Mouse (Mus musculus): Measurements from ENCODE around the gene Nceh1.

The Nceh1 gene

GRCm38 (mm10) chr3:27191856-27192255 lies 9.1 kb downstream of the Nceh1 start:
- DNase-seq = no peak

DNA sequence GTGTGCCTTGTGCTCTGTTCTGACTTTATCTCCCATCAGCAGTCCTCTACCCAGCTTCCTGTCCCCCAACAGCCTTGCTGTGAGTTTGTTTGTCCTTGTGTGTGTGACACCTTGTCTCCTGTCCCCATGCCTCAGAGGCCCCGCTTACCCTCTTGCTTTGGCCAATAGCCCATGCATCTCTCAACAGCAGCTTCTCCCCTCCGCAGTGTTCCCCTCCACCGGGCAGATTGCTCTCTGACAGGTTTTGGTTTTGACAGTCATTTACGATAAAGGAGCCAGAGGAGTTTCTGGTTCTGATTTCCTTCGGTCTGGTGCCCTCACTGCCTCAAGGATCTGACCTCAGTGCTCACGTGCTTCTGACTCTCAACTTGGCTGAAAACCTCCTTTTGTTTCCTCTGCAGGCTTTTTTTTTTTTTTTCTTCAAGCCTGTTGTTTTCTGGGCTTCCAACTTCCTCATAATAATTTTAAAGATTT lies 11.1 kb downstream of the Nceh1 start:
- DNase-seq = no peak

- no peak for DNase-seq
These were observed 12.4 kb downstream of the Nceh1 start for GRCm38 (mm10) chr3:27195153-27195552.

- DNase-seq = no peak
These were observed 12.9 kb downstream of the Nceh1 start for GRCm38 (mm10) chr3:27195573-27196227.

- no peak for DNase-seq
These were observed 13.8 kb downstream of the Nceh1 start for GRCm38 (mm10) chr3:27196529-27196928.

DNA sequence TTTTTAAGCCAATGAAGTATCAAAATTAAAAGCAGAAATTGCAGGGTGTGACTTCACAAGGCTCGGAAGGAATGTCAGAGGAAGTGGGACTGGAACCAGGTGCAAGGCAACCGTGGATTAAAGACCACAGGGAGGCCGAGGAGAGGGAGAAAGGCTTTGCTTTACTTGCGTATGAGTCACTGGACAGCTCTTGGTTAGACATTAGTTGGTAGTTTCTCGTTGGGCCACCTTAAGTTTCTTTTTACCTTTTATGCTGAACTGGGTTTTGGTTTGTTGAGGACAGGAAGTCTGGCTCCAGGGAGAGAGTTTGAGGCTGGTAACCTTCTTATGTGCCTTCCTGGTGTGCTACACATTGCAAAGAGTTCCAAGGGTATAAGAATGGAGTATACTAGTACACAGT lies 15.1 kb downstream of the Nceh1 start:
- DNase-seq = no peak

DNA sequence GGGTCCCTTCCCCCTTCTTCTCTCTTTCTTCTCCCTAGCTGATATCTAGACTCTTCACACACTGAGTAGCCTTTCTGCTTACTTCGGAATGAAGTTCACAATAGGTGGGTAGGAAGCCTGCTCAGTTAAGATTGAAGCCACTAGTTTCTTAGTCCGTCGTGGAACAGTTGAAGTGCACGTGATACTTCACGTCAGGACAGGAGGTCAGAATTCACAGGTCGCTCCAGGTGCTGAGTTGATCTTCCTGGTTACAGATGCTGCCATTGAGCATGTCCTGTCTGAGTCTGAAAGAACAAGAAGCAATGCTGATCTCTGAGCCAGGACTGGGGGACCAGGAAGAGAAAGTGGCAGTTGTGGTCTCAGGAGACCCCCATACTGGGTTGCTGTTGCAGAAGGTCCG lies 16.4 kb downstream of the Nceh1 start:
- DNase-seq = no peak

GRCm38 (mm10) chr3:27201728-27202411 lies 19.1 kb downstream of the Nceh1 start:
- no peak for DNase-seq

GRCm38 (mm10) chr3:27205068-27205467 lies 22.3 kb downstream of the Nceh1 start:
- DNase-seq = no peak

DNA sequence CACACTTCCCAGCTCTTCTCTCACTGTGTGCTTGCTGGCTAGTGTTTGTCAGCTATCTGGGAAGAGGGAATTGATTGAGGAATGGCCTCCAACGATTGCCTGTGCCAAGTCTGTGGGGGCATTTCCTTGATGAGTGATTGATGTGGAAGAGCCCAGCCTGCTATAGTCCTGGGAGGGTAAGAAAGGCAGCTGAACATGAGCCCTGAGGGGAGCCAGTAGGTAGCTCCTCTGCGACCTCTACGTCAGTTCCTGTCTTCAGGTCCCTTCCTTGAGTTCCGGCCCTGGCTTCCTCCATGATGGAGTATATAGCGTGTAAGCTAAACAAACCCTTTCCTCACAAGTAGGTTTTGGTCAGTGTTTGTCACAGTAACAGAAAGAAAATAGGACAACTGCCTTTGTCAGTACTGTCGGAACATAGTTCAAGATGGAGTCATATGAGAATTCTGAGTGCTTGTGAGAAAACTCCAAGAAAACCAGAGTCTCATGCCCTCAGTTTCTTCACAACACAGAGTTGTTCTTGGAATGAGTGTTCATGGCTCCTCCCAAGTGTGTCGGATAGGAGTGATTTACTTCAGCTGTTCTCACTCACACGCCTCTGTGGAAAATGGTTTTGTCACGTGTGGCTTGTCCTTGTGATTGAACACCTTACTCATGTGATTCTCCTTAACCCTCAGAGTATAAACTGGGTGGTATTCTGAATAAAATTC lies 22.9 kb downstream of the Nceh1 start:
- no peak for DNase-seq

DNA sequence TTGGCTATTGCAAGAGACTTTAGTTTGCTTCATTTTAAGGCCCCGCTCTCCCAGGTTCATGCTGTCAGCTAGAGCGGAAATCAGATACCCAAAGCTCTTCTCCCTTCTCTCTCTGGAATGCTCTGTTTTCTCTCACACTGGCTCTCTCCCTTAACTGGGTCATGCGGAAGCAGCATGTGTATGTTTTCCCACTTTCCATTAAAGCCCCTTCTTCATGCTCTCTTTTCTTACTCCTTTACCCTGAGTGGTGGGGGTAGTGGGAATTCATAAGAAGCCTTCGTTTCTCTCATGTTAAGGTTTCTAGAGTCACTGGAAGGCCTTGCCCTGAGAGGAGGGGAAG lies 23.4 kb downstream of the Nceh1 start:
- no peak for DNase-seq

- DNase-seq = no peak
These were observed 23.8 kb downstream of the Nceh1 start for GRCm38 (mm10) chr3:27206577-27206976.

GRCm38 (mm10) chr3:27209707-27210106 lies 26.9 kb downstream of the Nceh1 start:
- DNase-seq = no peak

DNA sequence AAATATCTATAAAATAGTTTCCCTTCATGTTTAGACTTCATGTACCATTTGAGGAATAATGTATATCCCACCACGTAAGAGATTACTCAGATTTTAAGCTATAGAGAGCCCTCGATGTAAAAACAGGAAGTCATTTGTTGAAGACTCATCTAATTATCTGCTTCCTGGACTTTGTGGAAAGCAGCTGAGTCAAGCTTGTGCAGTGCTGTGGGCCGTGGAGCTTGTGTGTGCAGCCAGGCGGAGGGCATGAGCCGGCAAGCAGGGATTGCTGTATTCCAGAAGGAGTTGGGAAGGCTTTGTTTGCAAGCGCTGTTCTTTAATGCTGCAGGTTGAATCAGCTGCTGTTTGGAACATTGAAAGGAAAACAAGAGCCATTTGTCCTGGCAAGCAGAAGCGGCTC lies 27.5 kb downstream of the Nceh1 start:
- no peak for DNase-seq

GRCm38 (mm10) chr3:27214016-27214816 lies 31.5 kb downstream of the Nceh1 start:
- DNase-seq = no peak

DNA sequence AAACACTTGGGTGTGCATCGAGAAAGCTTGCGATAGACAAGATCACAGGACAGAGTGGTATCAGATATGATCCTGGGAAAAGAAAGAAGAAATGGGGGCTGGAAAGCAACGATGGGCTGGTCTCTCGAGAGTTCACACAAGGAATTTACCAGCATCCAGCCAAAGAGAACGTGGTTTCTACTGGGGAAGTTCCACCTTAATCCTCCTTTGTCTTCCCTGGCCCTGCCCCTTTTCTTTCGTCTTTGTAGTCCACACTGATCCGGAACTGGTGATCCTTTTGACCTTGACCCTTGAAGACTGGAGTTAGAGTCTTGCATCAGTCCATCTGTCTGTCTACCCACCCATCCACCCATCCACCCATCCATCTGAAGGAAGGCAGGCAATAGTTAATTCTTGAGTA lies 34.6 kb downstream of the Nceh1 start:
- no peak for DNase-seq

DNA sequence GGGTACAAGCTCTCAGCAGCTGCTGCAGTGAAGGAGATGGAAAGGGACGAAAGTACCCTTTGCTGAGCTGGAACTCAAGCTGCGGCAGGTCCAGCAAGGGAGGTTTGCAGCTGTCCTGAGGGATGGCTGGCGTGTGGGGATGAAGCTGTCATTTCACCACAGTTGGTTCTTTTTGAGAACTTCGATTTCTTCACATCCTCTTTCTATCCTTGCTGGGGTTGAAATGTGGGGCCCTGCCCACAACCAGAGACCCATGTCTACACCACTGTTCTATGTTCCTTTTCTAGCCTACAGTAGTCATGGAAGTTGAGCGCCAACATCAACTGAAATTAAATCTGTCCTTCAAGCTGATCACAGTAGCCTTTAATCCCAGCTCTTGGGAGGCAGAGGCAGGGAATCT lies 35.8 kb downstream of the Nceh1 start:
- no peak for DNase-seq

- DNase-seq = no peak
These were observed 39.3 kb downstream of the Nceh1 start for GRCm38 (mm10) chr3:27222052-27222451.

- DNase-seq = no peak
These were observed 39.7 kb downstream of the Nceh1 start for GRCm38 (mm10) chr3:27222488-27222887.

DNA sequence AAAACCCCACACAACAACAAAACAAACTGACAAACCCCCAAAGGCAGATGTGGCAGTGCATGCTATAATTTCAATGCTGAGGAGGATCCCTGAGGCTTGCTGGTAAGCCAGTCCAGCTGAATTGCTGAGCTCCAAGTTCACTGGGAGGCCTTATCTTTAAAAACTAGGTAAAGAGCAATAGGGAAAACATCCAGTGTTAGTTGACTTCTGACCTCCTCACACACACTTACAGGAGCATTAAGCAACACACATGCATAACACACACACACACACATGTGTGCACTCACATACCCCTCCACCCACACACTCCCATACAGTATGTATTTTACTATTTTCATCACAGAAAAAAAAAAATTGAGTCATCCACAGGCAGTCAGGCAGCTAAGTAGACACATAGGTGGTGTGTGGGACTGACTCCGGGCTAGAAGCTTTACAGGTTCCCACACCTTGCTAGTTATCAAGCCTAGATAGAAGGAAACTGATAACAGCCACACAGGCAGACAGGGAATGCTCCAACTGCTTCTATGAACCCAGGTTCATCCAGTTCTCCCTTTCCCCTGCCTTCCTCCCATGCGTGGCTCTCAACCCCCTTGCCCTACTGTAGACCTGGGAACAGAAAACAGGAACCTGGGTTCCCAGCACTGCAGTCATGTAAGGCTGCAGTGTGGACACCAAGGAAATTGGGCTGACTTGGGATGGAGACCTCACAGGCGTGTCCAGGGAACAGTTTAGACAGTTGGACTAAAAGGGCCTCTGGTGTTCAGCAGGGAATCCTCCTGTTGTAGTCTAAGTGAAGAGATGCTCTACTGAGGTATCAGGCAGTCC lies 45.1 kb downstream of the Nceh1 start:
- DNase-seq = no peak

DNA sequence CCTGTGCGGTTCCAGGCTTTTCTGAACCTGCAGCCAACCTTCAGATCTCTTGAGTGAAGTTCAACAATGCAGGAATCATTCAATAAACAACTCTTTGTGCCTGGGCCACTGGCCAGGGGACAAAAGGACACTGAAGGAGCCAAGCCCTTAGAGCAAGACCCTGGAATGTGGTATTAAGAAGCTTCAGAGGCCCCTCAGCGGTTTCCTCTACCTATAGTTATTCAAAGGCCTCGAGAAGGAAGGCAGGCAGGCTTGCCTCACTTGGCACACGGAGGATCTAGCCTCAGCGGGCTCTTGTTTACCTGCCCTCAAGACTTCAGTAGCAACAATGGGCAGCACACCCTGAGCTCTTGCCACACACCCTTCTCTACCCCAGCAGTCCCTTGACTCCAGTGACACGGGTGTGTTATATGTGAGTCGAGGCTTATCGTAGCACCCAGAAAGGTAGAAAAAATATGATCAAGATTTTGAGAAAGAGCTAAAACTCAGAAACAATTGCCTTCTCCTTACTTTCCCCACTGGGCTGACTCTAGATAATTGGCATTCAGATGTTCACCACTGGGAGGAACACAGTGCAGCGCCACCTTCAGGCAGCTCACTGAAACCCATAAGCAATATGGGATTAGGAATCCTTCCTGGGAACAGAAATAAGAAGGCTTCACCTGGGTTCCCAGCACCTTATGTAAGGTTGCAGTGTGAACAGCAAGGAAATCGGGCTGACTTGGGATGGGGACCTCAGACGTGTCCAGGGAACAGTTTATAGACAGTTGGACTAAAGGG lies 46.0 kb downstream of the Nceh1 start:
- DNase-seq = no peak

DNA sequence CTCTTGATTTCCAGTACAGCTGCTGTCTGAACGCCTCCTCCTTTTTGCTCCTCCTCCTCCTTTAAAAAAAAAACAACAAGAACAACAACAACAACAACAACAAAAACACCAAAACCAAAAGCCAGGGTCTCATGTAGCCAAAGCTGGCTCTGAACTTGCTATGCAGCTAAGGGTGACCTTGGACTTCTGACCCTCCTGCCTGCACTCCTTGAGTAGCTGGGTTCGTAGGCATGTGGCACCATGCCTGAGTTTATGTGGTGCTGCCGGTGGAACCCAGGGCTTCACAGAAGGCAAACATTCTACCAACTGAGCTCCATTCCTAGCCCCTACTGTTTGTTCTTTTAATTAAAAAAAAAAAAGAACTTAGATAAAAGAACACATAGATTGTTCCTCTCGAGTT lies 50.6 kb downstream of the Nceh1 start:
- no peak for DNase-seq

All from cerebellum, adult 9-11 months (tissue).